Mouse (Mus musculus): ENCODE results near the gene Ccdc171. TPM values are rescaled to one million over a fixed set of nuclear protein-coding genes. Genes with fewer than 3 reads are reported as not detected.

Ccdc171 gene
- polyA plus RNA-seq, 1 experiment from 2014 or later: 3.5 TPM

DNA sequence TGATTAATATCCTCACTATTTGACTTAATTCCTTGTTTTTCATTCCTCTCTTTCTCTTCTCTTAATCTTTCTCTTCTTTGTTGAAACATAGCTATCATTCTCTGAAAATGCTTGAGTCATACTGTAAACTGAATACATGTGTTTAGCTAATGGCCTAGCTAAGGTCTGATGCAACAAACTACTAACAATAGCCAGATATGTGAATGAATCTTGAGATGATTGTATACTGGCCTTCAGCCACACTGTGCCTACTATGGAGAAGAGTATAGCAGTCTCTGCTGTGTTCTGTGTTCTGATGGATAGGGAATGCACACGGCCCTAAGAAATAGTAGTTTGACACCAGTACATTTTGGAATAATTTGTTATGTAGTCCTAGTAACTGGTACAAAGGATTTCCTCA, 191.7 kb downstream of the Ccdc171 start:
- WGBS: 88% methylated on average over 1 of the region's 1 CpGs
- Histone ChIP-seq H3K27ac (no peak overlapping the region), H3K9me3 (ENCODE audit: control insufficient read depth, low read length) (no peaks in the 10 kb centered on the region), H3K4me2 (replicated peaks) (no peak overlapping the region), H3K4me1 (replicated peaks; ENCODE audit: control insufficient read depth, insufficient read depth, low read length) (no peaks in the 10 kb centered on the region), H3K9ac (no peak overlapping the region), H3K4me3 (replicated peaks; ENCODE audit: low read length) (no peak overlapping the region), H3K36me3 (replicated peaks; ENCODE audit: control insufficient read depth, insufficient read depth) (no peaks in the 10 kb centered on the region), H3K27me3 (ENCODE audit: control insufficient read depth, insufficient read depth, low read length) (no peaks in the 10 kb centered on the region)
- ATAC-seq (ENCODE audit: low FRiP score): no peak
- no peak for DNase-seq (ENCODE audit: low spot score)

DNA sequence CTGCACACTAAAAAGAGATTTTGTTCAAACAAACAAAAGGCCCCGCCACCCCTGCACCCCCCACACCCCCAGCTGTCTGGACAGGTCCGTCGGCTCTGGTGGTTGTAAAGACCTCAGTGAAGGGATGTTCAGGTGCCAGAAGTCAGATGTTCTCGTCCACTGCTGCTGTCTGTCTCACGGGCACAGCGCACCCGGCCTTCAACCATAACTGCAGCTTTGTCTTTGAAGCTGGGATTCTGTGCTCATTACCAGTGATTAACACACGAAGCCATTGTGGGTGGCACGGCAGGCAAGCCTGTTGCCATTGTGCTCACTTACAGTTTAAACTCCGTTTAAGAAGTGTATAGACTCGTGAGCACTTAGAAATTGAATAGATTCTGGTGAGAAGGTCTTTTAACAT, 194.5 kb downstream of the Ccdc171 start:
- Histone ChIP-seq H3K4me2 (replicated peaks) (no peak overlapping the region), H3K4me3 (replicated peaks; ENCODE audit: low read length) (no peak overlapping the region), H3K9me3 (ENCODE audit: control insufficient read depth, low read length) (no peaks in the 10 kb centered on the region), H3K9ac (no peak overlapping the region), H3K4me1 (replicated peaks; ENCODE audit: control insufficient read depth, insufficient read depth, low read length) (no peaks in the 10 kb centered on the region), H3K27me3 (ENCODE audit: control insufficient read depth, insufficient read depth, low read length) (no peaks in the 10 kb centered on the region), H3K27ac (no peak overlapping the region), H3K36me3 (replicated peaks; ENCODE audit: control insufficient read depth, insufficient read depth) (no peaks in the 10 kb centered on the region)
- DNase-seq (ENCODE audit: low spot score): no peak
- ATAC-seq (ENCODE audit: low FRiP score): no peak
- WGBS: 50% methylated on average over 11 of the region's 11 CpGs

DNA sequence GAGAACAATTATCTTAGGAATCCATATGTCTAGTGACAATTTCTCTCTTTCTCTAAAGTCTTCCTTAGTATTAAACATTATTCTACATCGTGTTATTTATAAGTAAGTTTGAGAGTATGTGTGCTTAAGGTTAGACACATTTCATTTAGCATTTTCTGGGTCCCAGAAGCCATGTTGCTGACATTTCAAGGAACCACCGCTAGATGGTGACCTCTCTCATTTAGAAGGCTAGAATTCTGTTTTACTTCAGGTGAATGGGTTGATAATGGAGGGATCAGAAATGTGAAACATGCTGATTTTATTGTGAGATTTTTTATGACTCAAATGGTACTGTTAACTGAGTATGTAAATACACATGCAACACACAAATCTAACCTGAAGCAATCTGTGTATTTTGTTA, 199.8 kb downstream of the Ccdc171 start:
- Histone ChIP-seq H3K27me3 (ENCODE audit: control insufficient read depth, insufficient read depth, low read length) (no peaks in the 10 kb centered on the region), H3K36me3 (replicated peaks; ENCODE audit: control insufficient read depth, insufficient read depth) (no peaks in the 10 kb centered on the region), H3K27ac (no peak overlapping the region), H3K9me3 (ENCODE audit: control insufficient read depth, low read length) (no peaks in the 10 kb centered on the region), H3K4me2 (replicated peaks) (no peak overlapping the region), H3K4me3 (replicated peaks; ENCODE audit: low read length) (no peak overlapping the region), H3K4me1 (replicated peaks; ENCODE audit: control insufficient read depth, insufficient read depth, low read length) (no peaks in the 10 kb centered on the region), H3K9ac (no peak overlapping the region)
- DNase-seq (ENCODE audit: low spot score): no peak
- WGBS: 8% methylated on average over 2 of the region's 2 CpGs
- no peak for ATAC-seq (ENCODE audit: low FRiP score)

DNA sequence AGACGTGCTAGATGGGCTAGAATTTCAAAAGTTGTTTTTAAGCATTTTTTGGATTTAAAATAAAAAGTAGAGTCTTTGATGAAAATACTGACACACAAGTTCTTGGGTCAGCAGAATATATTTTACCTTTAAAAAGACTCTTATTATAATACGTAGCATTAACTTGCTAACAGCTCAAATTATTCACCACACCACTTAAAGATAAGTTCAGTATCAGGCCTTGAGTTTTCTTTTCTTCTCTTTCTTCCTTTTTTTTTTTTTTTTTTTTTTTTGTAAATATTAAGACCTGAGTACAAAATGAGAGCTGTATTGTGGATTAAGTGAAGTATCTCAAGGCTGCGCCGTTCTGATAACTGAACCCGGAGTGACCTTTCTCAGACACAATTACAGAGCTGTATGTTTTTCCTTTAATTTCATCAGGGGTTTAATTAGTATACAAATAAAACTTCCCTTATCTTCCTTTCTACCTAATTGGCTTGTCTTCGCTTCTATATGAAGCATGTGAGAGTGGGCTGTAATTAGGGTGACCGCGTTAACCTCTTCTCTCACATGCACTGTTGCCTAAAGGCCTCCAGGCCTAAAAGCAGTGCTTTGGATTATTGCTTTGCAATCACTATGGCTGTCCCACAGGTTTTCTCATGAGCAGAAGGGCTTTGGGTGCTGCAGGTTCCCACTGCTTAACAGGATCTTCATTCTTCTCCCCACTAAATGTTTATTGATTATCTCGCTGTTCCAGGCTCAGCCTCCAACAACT, 214.0 kb downstream of the Ccdc171 start:
- no peak overlapping the region for H3K9ac ChIP-seq

DNA sequence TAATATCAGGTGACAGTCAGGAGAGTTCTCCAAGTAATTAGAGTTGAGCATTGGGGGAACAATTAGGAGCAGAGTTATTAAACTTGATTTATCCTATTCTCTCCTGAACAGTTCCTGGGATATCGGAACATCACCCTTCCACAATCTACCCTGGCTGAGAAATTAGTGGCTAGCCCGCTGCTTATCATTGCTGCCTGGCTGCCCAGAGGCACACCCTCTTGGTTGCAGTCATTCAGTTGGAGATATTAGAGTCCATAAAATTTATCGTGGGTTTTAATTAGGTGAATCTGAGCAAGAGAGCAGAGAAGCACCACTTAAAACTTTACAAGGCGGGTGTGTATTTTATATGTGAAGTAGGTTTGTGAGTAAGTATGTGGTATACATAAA, 214.5 kb downstream of the Ccdc171 start:
- H3K9me3 ChIP-seq (ENCODE audit: control insufficient read depth, low read length): no peaks in the 10 kb centered on the region
- H3K4me2 ChIP-seq (replicated peaks): no peak overlapping the region
- DNase-seq (ENCODE audit: low spot score) (no peak), ATAC-seq (ENCODE audit: low FRiP score) (no peak)
- no peak overlapping the region for H3K27ac ChIP-seq
- 74% methylated on average over 4 of the region's 4 CpGs for WGBS
- H3K27me3 ChIP-seq (ENCODE audit: control insufficient read depth, insufficient read depth, low read length): no peaks in the 10 kb centered on the region
- H3K36me3 ChIP-seq (replicated peaks; ENCODE audit: control insufficient read depth, insufficient read depth): no peaks in the 10 kb centered on the region
- H3K9ac ChIP-seq: no peak overlapping the region
- H3K4me1 ChIP-seq (replicated peaks; ENCODE audit: control insufficient read depth, insufficient read depth, low read length): 0 out of 2 replicates have a peak, but pooled peaks cover 3% of the 10 kb centered on the region
- no peak overlapping the region for H3K4me3 ChIP-seq (replicated peaks; ENCODE audit: low read length)

More for the DNA sequence above, 214.0 kb downstream of the Ccdc171 start:
- H3K9me3 ChIP-seq (ENCODE audit: control insufficient read depth, low read length): no peaks in the 10 kb centered on the region
- no peak for ATAC-seq (ENCODE audit: low FRiP score)
- H3K27ac ChIP-seq: no peak overlapping the region; the same call in 1 of the 2 replicates
- no peaks in the 10 kb centered on the region for H3K36me3 ChIP-seq (replicated peaks; ENCODE audit: control insufficient read depth, insufficient read depth)
- H3K4me1 ChIP-seq (replicated peaks; ENCODE audit: control insufficient read depth, insufficient read depth, low read length): 0 out of 2 replicates have a peak, but pooled peaks cover 3% of the 10 kb centered on the region
- no peak for DNase-seq (ENCODE audit: low spot score)
- H3K4me2 ChIP-seq (replicated peaks): no peak overlapping the region
- 77% methylated on average over 9 of the region's 9 CpGs for WGBS
- no peaks in the 10 kb centered on the region for H3K27me3 ChIP-seq (ENCODE audit: control insufficient read depth, insufficient read depth, low read length)
- no peak overlapping the region for H3K4me3 ChIP-seq (replicated peaks; ENCODE audit: low read length)

DNA sequence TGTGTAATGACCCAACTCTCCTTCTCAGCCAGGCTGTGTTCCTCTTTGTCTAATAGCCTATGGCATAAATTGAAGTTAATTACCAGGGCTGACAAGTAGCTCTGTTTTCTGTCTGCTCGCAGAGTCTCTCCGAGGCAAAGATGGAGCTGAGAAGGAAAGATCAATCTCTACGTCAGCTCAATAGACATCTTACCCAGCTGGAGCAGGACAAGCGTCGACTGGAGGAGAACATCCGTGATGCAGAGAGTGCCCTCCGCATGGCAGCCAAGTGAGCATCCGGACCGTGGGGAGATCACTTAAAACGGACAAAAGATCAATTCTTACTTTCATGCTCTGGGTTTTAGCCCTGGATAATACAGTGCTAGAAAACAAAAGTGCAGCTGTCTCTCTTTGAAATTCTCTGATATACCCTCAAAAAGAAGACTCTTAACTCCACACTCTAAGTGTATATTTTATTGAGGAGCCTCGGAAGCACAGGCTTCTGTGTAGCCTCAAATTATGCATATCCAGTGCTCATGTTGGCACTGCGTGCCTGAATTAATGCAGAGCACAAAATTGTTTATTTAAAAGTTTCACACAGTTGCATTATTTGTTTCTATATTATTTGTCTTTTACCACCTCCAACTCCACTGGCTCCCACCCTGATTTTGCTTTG, 217.6 kb downstream of the Ccdc171 start:
- peak; percentile 72 for ATAC-seq (ENCODE audit: low FRiP score)
- WGBS: 21% methylated on average over 12 of the region's 12 CpGs
- peak; percentile 31 for DNase-seq (ENCODE audit: low spot score)
- H3K27me3 ChIP-seq (ENCODE audit: control insufficient read depth, insufficient read depth, low read length): no peaks in the 10 kb centered on the region
- 0 out of 2 replicates have a peak, but pooled peaks cover 3% of the 10 kb centered on the region for H3K4me1 ChIP-seq (replicated peaks; ENCODE audit: control insufficient read depth, insufficient read depth, low read length)
- H3K36me3 ChIP-seq (replicated peaks; ENCODE audit: control insufficient read depth, insufficient read depth): no peaks in the 10 kb centered on the region
- H3K4me3 ChIP-seq (replicated peaks; ENCODE audit: low read length): 0 out of 2 replicates have a peak overlapping the region, but pooled peaks have one; percentile 1
- no peaks in the 10 kb centered on the region for H3K9me3 ChIP-seq (ENCODE audit: control insufficient read depth, low read length)
- H3K4me2 ChIP-seq (replicated peaks): peak overlapping the region; percentile 31
- H3K27ac ChIP-seq: no peak overlapping the region
- 0 out of 2 replicates have a peak overlapping the region, but pooled peaks have one; percentile 44 for H3K9ac ChIP-seq

DNA sequence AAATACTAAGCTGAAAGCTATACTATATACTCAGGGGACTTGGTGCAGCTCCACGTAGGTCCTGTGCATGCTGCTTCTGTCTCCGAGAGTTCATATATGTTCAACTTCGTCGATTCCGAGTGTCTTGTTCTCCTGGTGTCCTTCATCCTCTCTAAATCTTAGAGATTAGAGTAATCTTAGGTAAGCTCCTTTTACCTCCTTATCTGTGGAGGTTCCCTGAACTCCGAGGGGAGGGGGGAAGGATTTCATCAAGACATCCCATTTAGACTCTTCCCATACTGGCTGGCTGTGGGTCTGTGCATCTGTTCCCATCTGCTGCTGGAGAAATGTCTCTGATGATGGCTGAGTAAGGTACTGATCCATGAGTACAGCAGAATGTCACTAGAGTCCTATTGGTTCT, 249.8 kb downstream of the Ccdc171 start:
- Histone ChIP-seq H3K27ac (no peak overlapping the region), H3K4me3 (replicated peaks; ENCODE audit: low read length) (no peak overlapping the region), H3K9ac (no peak overlapping the region), H3K27me3 (ENCODE audit: control insufficient read depth, insufficient read depth, low read length) (no peaks in the 10 kb centered on the region), H3K4me1 (replicated peaks; ENCODE audit: control insufficient read depth, insufficient read depth, low read length) (no peaks in the 10 kb centered on the region), H3K4me2 (replicated peaks) (no peak overlapping the region), H3K36me3 (replicated peaks; ENCODE audit: control insufficient read depth, insufficient read depth) (no peaks in the 10 kb centered on the region), H3K9me3 (ENCODE audit: control insufficient read depth, low read length) (peaks cover 7% of the 10 kb centered on the region; the same call in 1 of the 2 replicates)
- WGBS: 97% methylated on average over 6 of the region's 6 CpGs
- DNase-seq (ENCODE audit: low spot score) (no peak), ATAC-seq (ENCODE audit: low FRiP score) (no peak)

DNA sequence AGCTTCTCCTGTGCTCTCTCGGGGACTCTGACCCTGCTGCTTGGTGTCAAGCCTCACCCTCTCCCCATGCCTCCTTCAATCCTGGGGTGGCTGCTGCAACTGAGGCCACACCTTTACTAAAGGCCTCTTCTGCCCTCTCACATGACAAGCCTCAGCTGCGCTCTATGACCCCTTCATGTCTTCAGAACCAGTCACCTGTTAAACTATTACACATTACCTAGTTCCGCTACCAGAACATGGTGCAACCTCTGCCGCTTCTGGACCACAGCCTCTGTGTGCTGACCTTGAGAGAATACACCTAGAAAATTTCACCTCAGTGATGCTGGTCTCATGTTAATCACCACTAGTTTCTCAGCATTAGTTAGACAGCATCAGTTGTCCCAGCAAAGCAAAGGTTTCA, 254.7 kb downstream of the Ccdc171 start:
- Histone ChIP-seq H3K27ac (no peak overlapping the region), H3K9me3 (ENCODE audit: control insufficient read depth, low read length) (peaks cover 8% of the 10 kb centered on the region; the same call in 1 of the 2 replicates), H3K4me1 (replicated peaks; ENCODE audit: control insufficient read depth, insufficient read depth, low read length) (no peaks in the 10 kb centered on the region), H3K9ac (no peak overlapping the region), H3K4me3 (replicated peaks; ENCODE audit: low read length) (no peak overlapping the region), H3K27me3 (ENCODE audit: control insufficient read depth, insufficient read depth, low read length) (no peaks in the 10 kb centered on the region), H3K4me2 (replicated peaks) (no peak overlapping the region), H3K36me3 (replicated peaks; ENCODE audit: control insufficient read depth, insufficient read depth) (no peaks in the 10 kb centered on the region)
- DNase-seq (ENCODE audit: low spot score) (no peak), ATAC-seq (ENCODE audit: low FRiP score) (no peak)
- 96% methylated on average over 4 of the region's 4 CpGs for WGBS

DNA sequence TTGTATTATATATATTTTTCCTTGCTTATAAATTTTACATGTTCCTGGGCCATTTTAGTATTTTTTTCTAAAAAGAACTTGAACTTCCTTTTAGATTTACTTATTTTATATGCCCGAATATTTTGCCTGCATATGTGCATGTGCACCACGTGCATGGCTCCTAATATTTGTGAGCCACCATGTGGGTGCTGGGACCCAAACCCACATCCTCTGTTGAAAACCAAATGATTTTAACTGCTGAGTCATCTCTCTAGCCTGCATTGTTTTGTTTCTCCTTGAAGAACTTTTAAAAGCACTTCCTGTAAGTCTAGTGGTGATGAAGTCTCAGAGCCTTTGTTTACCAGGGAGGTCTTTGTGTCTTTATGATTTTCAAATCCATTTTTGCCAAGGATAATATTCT, 259.8 kb downstream of the Ccdc171 start:
- DNase-seq (ENCODE audit: low spot score) (no peak), ATAC-seq (ENCODE audit: low FRiP score) (no peak)
- Histone ChIP-seq H3K4me3 (replicated peaks; ENCODE audit: low read length) (no peak overlapping the region), H3K36me3 (replicated peaks; ENCODE audit: control insufficient read depth, insufficient read depth) (no peaks in the 10 kb centered on the region), H3K27me3 (ENCODE audit: control insufficient read depth, insufficient read depth, low read length) (no peaks in the 10 kb centered on the region), H3K9me3 (ENCODE audit: control insufficient read depth, low read length) (peaks cover 1% of the 10 kb centered on the region; the same call in 1 of the 2 replicates), H3K4me1 (replicated peaks; ENCODE audit: control insufficient read depth, insufficient read depth, low read length) (no peaks in the 10 kb centered on the region), H3K9ac (no peak overlapping the region), H3K4me2 (replicated peaks) (no peak overlapping the region), H3K27ac (no peak overlapping the region)
- WGBS: 91% methylated on average over 2 of the region's 2 CpGs

Measured in hindbrain, embryonic 14.5 days (tissue).